Comparison of ENCODE assay signal across 17 mouse cellular contexts in genomic region chr11:110874626-110875025, GRCm38 (mm10).
DNase-seq lines count a peak whose midpoint lies in the region; ATAC-seq and TF ChIP-seq lines count a peak whose summit lies in the region.
"Had no signal": no experiment of that assay in that cellular context is flagged by ENCODE, and none has a peak within 500 bp of the region (broad histone marks: within the 10 kb centered on the region; RNA-seq: fewer than 3 reads in every experiment).

No protein-coding gene starts in this region.

- no peak for TF ChIP-seq EP300 in liver, embryonic 14.5 days (IDR thresholded peaks at IDR 0.05; ENCODE audit: low read depth)

- H3K27me3 ChIP-seq in heart, embryonic 12.5 days (replicated peaks): no peaks in the 10 kb centered on the region
- H3K27me3 ChIP-seq in liver, embryonic 14.5 days (ENCODE audit: control insufficient read depth, insufficient read depth, low read length): no peaks in the 10 kb centered on the region
- H3K27me3 ChIP-seq: limb, embryonic 12.5 days; midbrain, embryonic 13.5 days had no signal

- 0 out of 2 replicates have a peak, but pooled peaks have one; percentile 45 for ATAC-seq in heart, embryonic 12.5 days (ENCODE audit: insufficient number of reproducible peaks, low FRiP score)
- ATAC-seq in liver, embryonic 14.5 days (ENCODE audit: insufficient read depth): peak; percentile 66
- ATAC-seq: activated CD4-positive, CD25-positive, alpha-beta regulatory T cell, adult 4 months; midbrain, embryonic 13.5 days had no signal

- no peak overlapping the region for H3K9ac ChIP-seq in heart, embryonic 12.5 days
- no peak overlapping the region for H3K9ac ChIP-seq in liver, embryonic 14.5 days (replicated peaks)
- H3K9ac ChIP-seq: limb, embryonic 12.5 days; midbrain, embryonic 13.5 days had no signal

- TF ChIP-seq CTCF in liver, embryonic 14.5 days (IDR thresholded peaks at IDR 0.05; ENCODE audit: low read depth): no peak

- H3K4me3 ChIP-seq in heart, embryonic 12.5 days: no peak overlapping the region
- H3K4me3 ChIP-seq in liver, embryonic 14.5 days (ENCODE audit: insufficient read depth in 1 of 2, low read depth in 2 of 2, low read length in 2 of 2): no peak overlapping the region
- H3K4me3 ChIP-seq: gastrocnemius, adult 2 months; heart, embryonic 10.5 days; limb, embryonic 12.5 days; midbrain, embryonic 13.5 days had no signal

- no peak for DNase-seq in heart, adult 9 months (ENCODE audit: low spot score in 2 of 2)
- peak; percentile 7 for DNase-seq in ovary, postnatal 36 days (ENCODE audit: low spot score)
- DNase-seq in ovary, postnatal 10 days (ENCODE audit: low spot score): no peak
- peak in 1 of 3 experiments; percentile 3 for DNase-seq in liver, embryonic 14.5 days (ENCODE audit: low read depth in 3 of 3, low spot score in 3 of 3)
- DNase-seq in neural tube, embryonic 10.5 days (ENCODE audit: extremely low spot score, low spot score): no peak
- DNase-seq in left cerebral cortex, adult 9 months (ENCODE audit: low spot score in 2 of 2): no peak
- DNase-seq: adrenal gland, postnatal 36 days; cerebellum, adult 11 months; gastrocnemius, adult 2 months; lung, postnatal 14 days; right cerebral cortex, adult 18-20 months had no signal

- no peaks in the 10 kb centered on the region for H3K36me3 ChIP-seq in heart, embryonic 12.5 days
- no peaks in the 10 kb centered on the region for H3K36me3 ChIP-seq in liver, embryonic 14.5 days (replicated peaks; ENCODE audit: control insufficient read depth, insufficient read depth, low read depth)
- H3K36me3 ChIP-seq: heart, embryonic 10.5 days; limb, embryonic 12.5 days; midbrain, embryonic 13.5 days had no signal

- no peak overlapping the region for H3K27ac ChIP-seq in heart, embryonic 12.5 days (ENCODE audit: poor library complexity, severe bottlenecking)
- no peak overlapping the region for H3K27ac ChIP-seq in liver, embryonic 14.5 days
- H3K27ac ChIP-seq: gastrocnemius, adult 2 months; heart, embryonic 10.5 days; limb, embryonic 12.5 days; midbrain, embryonic 13.5 days; stomach, postnatal 0 days had no signal

- H3K9me3 ChIP-seq in heart, embryonic 12.5 days (replicated peaks): no peaks in the 10 kb centered on the region
- H3K9me3 ChIP-seq in liver, embryonic 14.5 days (ENCODE audit: control insufficient read depth, low read length): no peaks in the 10 kb centered on the region
- H3K9me3 ChIP-seq: heart, embryonic 10.5 days; limb, embryonic 12.5 days; midbrain, embryonic 13.5 days had no signal

- WGBS in heart, embryonic 12.5 days: 49% methylated on average over 7 of the region's 7 CpGs
- WGBS in liver, embryonic 14.5 days (ENCODE audit: insufficient replicate concordance): 41% methylated on average over 7 of the region's 7 CpGs

- no peak overlapping the region for H3K4me2 ChIP-seq in heart, embryonic 12.5 days
- no peak overlapping the region for H3K4me2 ChIP-seq in liver, embryonic 14.5 days (ENCODE audit: low read depth)
- H3K4me2 ChIP-seq: limb, embryonic 12.5 days; midbrain, embryonic 13.5 days had no signal

- H3K4me1 ChIP-seq in heart, embryonic 12.5 days (replicated peaks): no peaks in the 10 kb centered on the region
- no peaks in the 10 kb centered on the region; a peak in 1 of 4 replicates for H3K4me1 ChIP-seq in liver, embryonic 14.5 days (replicated peaks; ENCODE audit: control insufficient read depth in 2 of 2, insufficient read depth in 2 of 2, low read length in 1 of 2)
- H3K4me1 ChIP-seq: heart, embryonic 10.5 days; limb, embryonic 12.5 days; midbrain, embryonic 13.5 days had no signal
